Comparison of ENCODE assay signal across 14 mouse cellular contexts in the genomic region with DNA sequence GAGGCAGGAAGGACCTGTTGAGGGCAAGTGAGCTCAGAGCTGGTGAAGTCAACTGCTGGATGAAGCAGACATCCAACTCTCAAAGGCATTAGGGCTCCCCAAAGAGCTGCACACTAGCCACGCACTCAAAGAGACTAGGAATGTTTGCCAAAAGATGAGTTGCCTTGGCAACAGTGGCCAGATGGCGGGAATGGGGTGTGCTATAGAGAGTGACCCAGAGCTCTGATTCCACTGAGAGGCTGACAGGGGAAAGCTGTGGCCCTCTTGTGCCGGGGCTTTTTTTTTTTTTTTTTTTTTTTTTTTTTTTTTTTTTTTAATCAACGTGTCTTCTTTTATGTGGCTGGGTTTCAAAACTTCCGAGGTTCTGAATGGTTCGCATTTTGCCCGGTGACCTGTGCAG.
DNase-seq lines count a peak whose midpoint lies in the region; ATAC-seq and TF ChIP-seq lines count a peak whose summit lies in the region.
"Had no signal": no experiment of that assay in that cellular context is flagged by ENCODE, and none has a peak within 500 bp of the region (broad histone marks: within the 10 kb centered on the region; RNA-seq: fewer than 3 reads in every experiment).

No protein-coding gene starts in this region.

- peak; percentile 32 to 34 for DNase-seq in cerebellum, postnatal 14 days
- DNase-seq in cerebellum, adult 9-11 months = no peak
- DNase-seq in neural tube, embryonic 10.5 days (ENCODE audit: extremely low spot score, low spot score) = peak; percentile 48
- DNase-seq in hindbrain, postnatal 0 days (ENCODE audit: low spot score) = peak; percentile 71
- DNase-seq in adrenal gland, adult 8-10 months = no peak
- DNase-seq in right cerebral cortex, postnatal 10 days (ENCODE audit: low spot score in 2 of 2) = no peak
- DNase-seq in spleen, postnatal 36 days (ENCODE audit: low spot score in 2 of 2) = no peak
- DNase-seq: left cerebral cortex, postnatal 4 days; liver, postnatal 0 days had no signal

- no peak overlapping the region for H3K4me3 ChIP-seq in neural tube, embryonic 15.5 days (replicated peaks)
- no peak overlapping the region for H3K4me3 ChIP-seq in hindbrain, postnatal 0 days (ENCODE audit: low read length)
- H3K4me3 ChIP-seq: hindbrain, embryonic 15.5 days; kidney, embryonic 15.5 days; megakaryocyte, embryonic 14.5 days had no signal

- H3K4me1 ChIP-seq in neural tube, embryonic 15.5 days = peaks cover 33% of the 10 kb centered on the region
- H3K4me1 ChIP-seq in hindbrain, postnatal 0 days (ENCODE audit: insufficient read depth, low read length) = peaks cover 31% of the 10 kb centered on the region

- no peak for ATAC-seq in neural tube, embryonic 15.5 days (ENCODE audit: low FRiP score)
- ATAC-seq in hindbrain, postnatal 0 days = no peak
- ATAC-seq: liver, postnatal 0 days had no signal

- no peak overlapping the region for H3K4me2 ChIP-seq in neural tube, embryonic 15.5 days
- H3K4me2 ChIP-seq in hindbrain, postnatal 0 days (ENCODE audit: low read depth, low read length) = no peak overlapping the region
- H3K4me2 ChIP-seq: hindbrain, embryonic 15.5 days; kidney, embryonic 15.5 days had no signal

- no peak overlapping the region for H3K9ac ChIP-seq in neural tube, embryonic 15.5 days (replicated peaks)
- H3K9ac ChIP-seq in hindbrain, postnatal 0 days (replicated peaks; ENCODE audit: low read length) = no peak overlapping the region
- H3K9ac ChIP-seq: hindbrain, embryonic 15.5 days; kidney, embryonic 15.5 days; liver, postnatal 0 days had no signal

- H3K27me3 ChIP-seq in neural tube, embryonic 15.5 days (replicated peaks) = no peaks in the 10 kb centered on the region
- no peaks in the 10 kb centered on the region for H3K27me3 ChIP-seq in hindbrain, postnatal 0 days (ENCODE audit: insufficient read depth, low read length)
- H3K27me3 ChIP-seq: hindbrain, embryonic 15.5 days; kidney, embryonic 15.5 days had no signal

- H3K27ac ChIP-seq in neural tube, embryonic 15.5 days (replicated peaks) = no peak overlapping the region
- H3K27ac ChIP-seq in hindbrain, postnatal 0 days = no peak overlapping the region
- H3K27ac ChIP-seq: hindbrain, embryonic 15.5 days; kidney, embryonic 15.5 days had no signal

- no peak for TF ChIP-seq CTCF in hindbrain, postnatal 0 days (IDR thresholded peaks at IDR 0.05; ENCODE audit: low read depth)

- WGBS in neural tube, embryonic 15.5 days = 25% methylated on average over 7 of the region's 7 CpGs
- WGBS in hindbrain, postnatal 0 days = 21% methylated on average over 7 of the region's 7 CpGs

- no peaks in the 10 kb centered on the region for H3K9me3 ChIP-seq in neural tube, embryonic 15.5 days (replicated peaks)
- no peaks in the 10 kb centered on the region for H3K9me3 ChIP-seq in hindbrain, postnatal 0 days (ENCODE audit: low read length)
- H3K9me3 ChIP-seq: G1E; hindbrain, embryonic 15.5 days; kidney, embryonic 15.5 days; megakaryocyte, embryonic 14.5 days had no signal

- no peaks in the 10 kb centered on the region for H3K36me3 ChIP-seq in neural tube, embryonic 15.5 days
- H3K36me3 ChIP-seq in hindbrain, postnatal 0 days (ENCODE audit: insufficient read depth, low read length) = no peaks in the 10 kb centered on the region
- H3K36me3 ChIP-seq: G1E; hindbrain, embryonic 15.5 days; kidney, embryonic 15.5 days had no signal

Comparison
In these comparisons a context has a peak if more than half of its experiments do, and no peak if none do; other contexts are left out.
1. DNase-seq: peak in cerebellum, postnatal 14 days (2 of 2), neural tube, embryonic 10.5 days (single experiment) and hindbrain, postnatal 0 days (single experiment); none in cerebellum, adult 9-11 months (single experiment), adrenal gland, adult 8-10 months (single experiment), right cerebral cortex, postnatal 10 days (0 of 2) and spleen, postnatal 36 days (0 of 2).